Mouse (Mus musculus): ENCODE measurements around the gene Clec3b.

DNA sequence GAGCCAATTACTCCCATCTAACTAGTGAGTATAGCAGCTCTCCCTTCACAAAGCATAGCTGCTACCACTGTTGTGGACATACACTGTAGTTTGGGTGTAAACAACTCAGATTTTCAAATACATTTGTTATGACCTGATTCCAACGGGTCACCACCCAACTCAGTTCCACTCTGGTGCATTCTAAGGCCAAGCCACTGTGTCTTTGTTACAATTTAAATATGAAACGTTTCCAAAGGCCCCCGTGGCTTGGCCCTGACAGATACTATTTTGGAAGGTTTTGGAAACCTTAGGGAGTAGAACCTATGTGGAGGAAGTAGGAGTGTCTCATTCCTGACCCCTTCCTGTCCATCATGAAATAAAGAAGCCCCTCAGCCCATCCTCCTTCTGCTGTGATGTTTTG is 49.4 kb downstream of the Clec3b start:
- TF ChIP-seq CTCF (IDR thresholded peaks at IDR 0.05; ENCODE audit: insufficient read depth, low read depth, low read length), result no peak
- no peak for TF ChIP-seq POLR2A (IDR thresholded peaks at IDR 0.05; ENCODE audit: insufficient read depth, low read depth, low read length)

Measured in olfactory bulb, adult 2 months (tissue).